Mouse (Mus musculus) adipocyte (in vitro differentiated cells): ENCODE results near the gene Vmn2r112.
"Not testable (repeated sequence)": the region's sequence is repeated elsewhere in the genome, so short reads cannot be mapped to it uniquely, and the experiment has no call there.

Source experiments
- DNase-seq: peaks from one replicate; pipeline ENCODE4 v3.0.0-alpha.2; 2016; ENCODE audit warnings: low spot score

The Vmn2r112 gene

GRCm38 (mm10) chr17:22600651-22601050, at the start of gene Vmn2r112:
Vmn2r112 (plus strand) TSS chr17:22600951.
- not testable (repeated sequence) for DNase-seq

- not testable (repeated sequence) for DNase-seq
Measured at GRCm38 (mm10) chr17:22573382-22573781, 27.4 kb upstream of the Vmn2r112 start, which contains the start of gene Vmn2r111. Vmn2r111 (minus strand) TSS chr17:22573482.

- no peak for DNase-seq
Measured at GRCm38 (mm10) chr17:22630646-22631045, 29.9 kb downstream of the Vmn2r112 start.
